Mouse (Mus musculus): Measurements from ENCODE around the gene Ppm1j.

- TF ChIP-seq GATA1 (IDR thresholded peaks at IDR 0.05; ENCODE audit: low read length) (no peak), TAL1 (IDR thresholded peaks at IDR 0.05; ENCODE audit: low read length) (no peak)
These were observed 8.4 kb downstream of the Ppm1j start for GRCm38 (mm10) chr3:104789312-104789605.
